Comparison of ENCODE assay signal across 8 mouse cellular contexts in genomic region chr2:32287334-32287840, GRCm38 (mm10). TPM values are rescaled to one million over a fixed set of nuclear protein-coding genes. Genes with fewer than 3 reads are reported as not detected.
DNase-seq lines count a peak whose midpoint lies in the region; ATAC-seq and TF ChIP-seq lines count a peak whose summit lies in the region.

Gene Golga2, plus strand, starts transcription at chr2:32287384.

- intact Hi-C loops in left cerebral cortex, postnatal 36 days (cut with DNase I) = loop anchor here (5.0 kb wide), 1 partner anchor 150 kb away; no protein-coding TSS in a partner anchor

- peaks cover 60% of the 10 kb centered on the region for H3K36me3 ChIP-seq in E14TG2a.4 (ENCODE audit: insufficient read depth, low read length)
- peaks cover 32% of the 10 kb centered on the region for H3K36me3 ChIP-seq in embryonic facial prominence, embryonic 13.5 days
- H3K36me3 ChIP-seq in heart, embryonic 16.5 days (ENCODE audit: control insufficient read depth, insufficient read depth) = peaks cover under 1% of the 10 kb centered on the region; the same call in 1 of the 2 replicates

- H3K27me3 ChIP-seq in E14TG2a.4 (ENCODE audit: insufficient read depth, low read length) = no peaks in the 10 kb centered on the region
- no peaks in the 10 kb centered on the region for H3K27me3 ChIP-seq in embryonic facial prominence, embryonic 13.5 days
- H3K27me3 ChIP-seq in heart, embryonic 16.5 days (ENCODE audit: control insufficient read depth, insufficient read depth, low read length) = no peaks in the 10 kb centered on the region

- under 1% methylated on average over 23 of the region's 23 CpGs for WGBS in embryonic facial prominence, embryonic 13.5 days
- under 1% methylated on average over 23 of the region's 23 CpGs for WGBS in heart, embryonic 16.5 days

- peak within 1 kb of the TSS; percentile 86 for H3K4me2 ChIP-seq in embryonic facial prominence, embryonic 13.5 days
- H3K4me2 ChIP-seq in heart, embryonic 16.5 days (ENCODE audit: low read depth, low read length) = peak within 1 kb of the TSS; percentile 94

- H3K27ac ChIP-seq in embryonic facial prominence, embryonic 13.5 days = peak within 1 kb of the TSS; percentile 79
- peak within 1 kb of the TSS; percentile 83 for H3K27ac ChIP-seq in heart, embryonic 16.5 days (ENCODE audit: low read length)

- ATAC-seq in frontal cortex, adult (ENCODE audit: low TSS enrichment) = no peak
- ATAC-seq in embryonic facial prominence, embryonic 13.5 days (ENCODE audit: insufficient number of reproducible peaks, insufficient read depth, low FRiP score, low TSS enrichment, low read depth) = no peak
- peak; percentile 2; the same call in 1 of the 2 replicates for ATAC-seq in heart, embryonic 16.5 days (replicated peaks; ENCODE audit: extremely low read depth, insufficient read depth, low FRiP score)
- no peak for ATAC-seq in monocyte, adult 5-6 weeks (replicated peaks; ENCODE audit: insufficient number of reproducible peaks, low FRiP score, low TSS enrichment, poor library complexity, severe bottlenecking)

- peaks cover 36% of the 10 kb centered on the region for H3K4me1 ChIP-seq in E14TG2a.4 (replicated peaks; ENCODE audit: low read depth, low read length)
- peaks cover 22% of the 10 kb centered on the region for H3K4me1 ChIP-seq in embryonic facial prominence, embryonic 13.5 days
- peaks cover 24% of the 10 kb centered on the region for H3K4me1 ChIP-seq in heart, embryonic 16.5 days (ENCODE audit: control insufficient read depth, insufficient read depth, low read length)

- peak within 1 kb of the TSS; percentile 94 for H3K9ac ChIP-seq in embryonic facial prominence, embryonic 13.5 days
- H3K9ac ChIP-seq in heart, embryonic 16.5 days (ENCODE audit: low read length) = peak within 1 kb of the TSS; percentile 95

- DNase-seq in frontal cortex, adult 2 months (ENCODE audit: extremely low spot score in 1 of 2, low spot score in 1 of 2) = no peak
- DNase-seq in left cerebral cortex, postnatal 36 days (ENCODE audit: low spot score in 2 of 2) = no peak
- DNase-seq in cerebellum, adult 9-10 months = no peak

- peak within 1 kb of the TSS; percentile 92 for H3K4me3 ChIP-seq in E14TG2a.4 (replicated peaks; ENCODE audit: low read length)
- H3K4me3 ChIP-seq in embryonic facial prominence, embryonic 13.5 days = peak within 1 kb of the TSS; percentile 88
- H3K4me3 ChIP-seq in heart, embryonic 16.5 days (ENCODE audit: low read length) = peak within 1 kb of the TSS; percentile 91

- no peaks in the 10 kb centered on the region for H3K9me3 ChIP-seq in E14TG2a.4 (ENCODE audit: low read length)
- no peaks in the 10 kb centered on the region for H3K9me3 ChIP-seq in embryonic facial prominence, embryonic 13.5 days
- no peaks in the 10 kb centered on the region for H3K9me3 ChIP-seq in heart, embryonic 16.5 days (replicated peaks; ENCODE audit: control insufficient read depth, low read length)

- no peak for TF ChIP-seq CTCF in E14TG2a.4 (conservative IDR thresholded peaks at IDR 0.05; ENCODE audit: low read length)

RNA-seq across cellular contexts. Expression of gene Golga2, which starts in this region (rescaled TPM):
- 59.2 and 66.6 TPM in 2 replicates for polyA plus RNA-seq in frontal cortex, adult 2 months (2012; rRNA removed)
- polyA plus RNA-seq in embryonic facial prominence, embryonic 13.5 days (2015; fragmentation: Nextera tagmentation; extraction: Ambion mirVana) = 25.6 and 31.2 TPM in 2 replicates
- polyA plus RNA-seq in heart, embryonic 16.5 days (2015; fragmentation: Nextera tagmentation; extraction: Ambion mirVana) = 27.4 and 28.1 TPM in 2 replicates
- 10 to 100 TPM; 83.4 to 89.9 TPM for total RNA-seq in left cerebral cortex, postnatal 36 days (2021)
- 55.3 to 73.2 TPM (median 60.2 TPM) in 3 replicates for total RNA-seq in monocyte, adult 5-6 weeks (2017)
